Mouse (Mus musculus) naive thymus-derived CD4-positive, alpha-beta T cell, adult 2 months (primary cell): ENCODE results near the gene Spata20.

ENCODE experiments used
- DNase-seq: peaks from one replicate; pipeline ENCODE4 v3.0.0-alpha.2; 2011; ENCODE audit warnings: low read depth

Gene Spata20

GRCm38 (mm10) chr11:94451091-94451773 is 34.7 kb downstream of the Spata20 start:
- no peak for DNase-seq

GRCm38 (mm10) chr11:94449886-94450285 is 36.1 kb downstream of the Spata20 start:
- DNase-seq, result no peak

DNA sequence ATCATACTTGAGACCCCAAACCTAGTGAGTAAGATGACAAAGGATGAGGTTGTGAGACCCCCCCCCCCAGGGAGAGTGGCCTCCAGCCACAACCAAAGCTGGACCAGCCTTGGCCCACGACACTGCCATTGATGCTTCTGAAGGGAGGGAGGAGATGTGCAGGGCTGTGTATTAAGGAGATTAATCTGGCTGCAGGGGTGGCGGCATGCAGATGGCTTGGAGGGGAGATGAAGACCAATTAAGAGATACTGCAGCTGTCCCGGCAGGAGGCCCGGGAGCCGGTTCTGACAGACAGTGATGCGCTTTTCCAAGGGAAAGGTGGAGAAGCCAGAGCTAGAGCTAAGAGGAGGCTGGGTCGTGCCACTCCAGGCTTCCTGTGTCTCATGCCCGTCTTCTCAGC is 36.7 kb downstream of the Spata20 start:
- no peak for DNase-seq

- DNase-seq, result no peak
Measured at GRCm38 (mm10) chr11:94447017-94447416, 39.0 kb downstream of the Spata20 start.

- DNase-seq, result no peak
Measured at GRCm38 (mm10) chr11:94445300-94445699, 40.7 kb downstream of the Spata20 start.

DNA sequence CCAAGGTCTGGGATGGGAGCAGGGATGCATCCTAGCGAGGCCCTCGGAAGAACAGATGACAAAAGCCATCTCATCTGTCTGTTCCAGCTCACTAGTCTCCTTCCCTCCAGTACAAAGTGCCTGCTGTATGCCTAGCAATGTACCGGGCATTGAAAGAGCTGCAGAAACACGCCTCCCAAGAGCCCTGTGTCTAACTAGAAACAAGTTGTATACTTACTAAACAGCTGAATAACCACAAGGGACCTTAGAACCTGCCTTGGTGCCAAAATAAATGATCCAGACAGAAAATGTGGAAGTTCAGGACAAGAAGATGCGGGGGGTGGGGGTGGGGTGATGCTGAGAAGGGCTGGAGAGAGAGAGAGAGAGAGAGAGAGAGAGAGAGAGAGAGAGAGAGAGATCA is 41.1 kb downstream of the Spata20 start:
- no peak for DNase-seq

- DNase-seq, result no peak
Measured at GRCm38 (mm10) chr11:94441752-94442151, 44.2 kb downstream of the Spata20 start.

DNA sequence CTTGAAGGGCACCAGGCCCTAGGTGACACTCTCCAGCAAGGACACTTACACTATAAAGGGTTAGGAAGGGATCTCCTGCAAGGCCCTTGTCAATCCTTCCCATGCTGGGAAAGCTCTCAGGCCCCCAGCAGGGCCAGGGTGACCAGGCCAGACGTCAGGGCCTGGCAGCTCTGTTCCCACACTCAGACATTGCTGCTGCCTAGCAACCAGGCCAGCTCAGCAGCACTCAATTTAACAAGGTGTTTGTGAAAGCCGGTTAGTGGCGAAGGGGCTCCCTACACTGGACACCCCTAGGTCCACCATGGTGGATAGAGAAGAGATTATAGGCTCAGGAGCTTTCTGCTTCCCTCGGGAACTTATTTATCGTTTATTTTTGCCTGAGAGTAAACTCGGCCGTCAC is 44.9 kb downstream of the Spata20 start:
- DNase-seq, result no peak

DNA sequence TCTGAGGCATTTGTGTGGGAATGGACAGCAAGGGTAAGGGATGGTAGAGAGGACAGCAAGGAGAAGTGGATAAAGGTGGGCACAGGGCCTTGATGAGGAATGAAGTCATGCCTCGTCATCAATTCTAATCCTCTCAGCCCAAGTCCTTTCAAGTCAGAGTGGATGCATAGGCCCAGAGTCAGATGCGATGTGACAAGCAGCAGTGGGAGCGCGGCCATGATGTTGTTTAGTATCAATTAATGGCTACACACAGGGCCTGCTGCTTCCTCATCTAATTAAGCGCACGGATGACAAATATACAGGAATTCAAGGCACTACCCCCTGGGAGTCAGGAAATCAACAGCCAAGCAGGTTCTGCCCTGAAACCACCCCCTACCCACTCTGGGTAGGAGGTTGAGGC is 45.6 kb downstream of the Spata20 start:
- DNase-seq, result no peak

GRCm38 (mm10) chr11:94429011-94429651 is 56.8 kb downstream of the Spata20 start:
- no peak for DNase-seq
